Mouse (Mus musculus) monocyte, adult 5-6 weeks (primary cell): ENCODE results near the gene Lrrc32. TPM values are rescaled to one million over a fixed set of nuclear protein-coding genes. Genes with fewer than 3 reads are reported as not detected.
A peak's percentile ranks its signal among the peaks of the same experiment; 100 is the strongest.

Source experiments
- ATAC-seq: fragments of 153-309, 156-312 bp; replicated peaks from 2 replicates; pipeline ENCODE4 v1.8.0; 2017; ENCODE audit warnings: mild to moderate bottlenecking; ENCODE audit not compliant: low TSS enrichment, insufficient number of reproducible peaks, severe bottlenecking, poor library complexity, low FRiP score
- total RNA-seq: library from RNA; stranded (forward); fragments of 200-1000, 200-491, 200-594 nt; gene quantifications from 3 replicates; pipeline ENCODE4 v1.2.3, GENCODE M21; 2017

Gene Lrrc32
- total RNA-seq, 1 experiment from 2014 or later = not detected

- ATAC-seq = no peak
These were observed 2.6 kb upstream of the Lrrc32 start for GRCm38 (mm10) chr7:98486471-98486917.

- ATAC-seq = no peak
These were observed 1.7 kb upstream of the Lrrc32 start for GRCm38 (mm10) chr7:98487202-98487980.

GRCm38 (mm10) chr7:98488398-98489130 lies 519 bp upstream of the Lrrc32 start:
- peak; percentile 24; the same call in 1 of the 2 replicates for ATAC-seq

GRCm38 (mm10) chr7:98489623-98490084 lies 571 bp downstream of the Lrrc32 start:
- ATAC-seq = no peak; the same call in 1 of the 2 replicates

- ATAC-seq = no peak
These were observed 1.2 kb downstream of the Lrrc32 start for GRCm38 (mm10) chr7:98490328-98490727.

GRCm38 (mm10) chr7:98490911-98491310 lies 1.8 kb downstream of the Lrrc32 start:
- ATAC-seq = no peak

GRCm38 (mm10) chr7:98491451-98492200 lies 2.5 kb downstream of the Lrrc32 start:
- no peak for ATAC-seq

- no peak for ATAC-seq
These were observed 3.2 kb downstream of the Lrrc32 start for GRCm38 (mm10) chr7:98492331-98492730.

- no peak for ATAC-seq
These were observed 4.2 kb downstream of the Lrrc32 start for GRCm38 (mm10) chr7:98493307-98493706.

- ATAC-seq = no peak
These were observed 4.9 kb downstream of the Lrrc32 start for GRCm38 (mm10) chr7:98493901-98494480.

- ATAC-seq = no peak
These were observed 6.5 kb downstream of the Lrrc32 start for GRCm38 (mm10) chr7:98495591-98495990.

GRCm38 (mm10) chr7:98497451-98497850 lies 8.4 kb downstream of the Lrrc32 start:
- no peak for ATAC-seq

- ATAC-seq = no peak
These were observed 9.0 kb downstream of the Lrrc32 start for GRCm38 (mm10) chr7:98498101-98498500.

GRCm38 (mm10) chr7:98498656-98499560 lies 9.8 kb downstream of the Lrrc32 start:
- ATAC-seq = no peak

GRCm38 (mm10) chr7:98499561-98500292 lies 10.6 kb downstream of the Lrrc32 start:
- ATAC-seq = no peak

- ATAC-seq = no peak
These were observed 11.4 kb downstream of the Lrrc32 start for GRCm38 (mm10) chr7:98500470-98500869.

GRCm38 (mm10) chr7:98501078-98501477 lies 12.0 kb downstream of the Lrrc32 start:
- ATAC-seq = no peak
